Mouse (Mus musculus): ENCODE measurements at regions not wholly inside any gene's neighbourhood (a gene's known extent, or its start where the extent isn't known, plus 50 kb on each side); places are given as distances from the start of the nearest gene placed in this dataset.

- H3K27me3 ChIP-seq (ENCODE audit: control insufficient read depth in 1 of 2, insufficient read depth in 2 of 2, low read length in 2 of 2): no peaks in the 10 kb centered on the region; a peak in 1 of 4 replicates
- H3K36me3 ChIP-seq (ENCODE audit: control insufficient read depth in 1 of 2, insufficient read depth in 2 of 2, low read length in 2 of 2): no peaks in the 10 kb centered on the region
- TF ChIP-seq UBTF (IDR thresholded peaks at IDR 0.05; ENCODE audit: borderline replicate concordance, insufficient read depth, low read depth, low read length) (no peak), MAZ (IDR thresholded peaks at IDR 0.05; ENCODE audit: low read depth, low read length) (no peak), NRF1 (IDR thresholded peaks at IDR 0.05; ENCODE audit: insufficient read depth, low read depth, low read length, poor library complexity, severe bottlenecking) (no peak), CTCF (IDR thresholded peaks at IDR 0.05 in 2 of 3, conservative IDR thresholded peaks at IDR 0.05 in 1 of 3; ENCODE audit: control insufficient read depth in 1 of 3, insufficient read depth in 1 of 3, low read depth in 2 of 3, low read length in 3 of 3, poor library complexity in 1 of 3, severe bottlenecking in 1 of 3) (no peak), SMC3 (IDR thresholded peaks at IDR 0.05; ENCODE audit: low read depth, low read length) (no peak), ELF1 (IDR thresholded peaks at IDR 0.05; ENCODE audit: low read depth, low read length) (no peak)
- H3K4me3 ChIP-seq (ENCODE audit: control insufficient read depth in 1 of 2, insufficient read depth in 1 of 2, low read depth in 2 of 2, low read length in 2 of 2): no peak overlapping the region
- H3K9ac ChIP-seq (ENCODE audit: control insufficient read depth, low read depth, low read length, poor library complexity, severe bottlenecking): no peak overlapping the region
- H3K79me2 ChIP-seq (ENCODE audit: control insufficient read depth, insufficient read depth, low read length, poor library complexity): no peaks in the 10 kb centered on the region
- H3K27ac ChIP-seq (ENCODE audit: control insufficient read depth, low read depth, low read length): no peak overlapping the region
- no peaks in the 10 kb centered on the region for H3K9me3 ChIP-seq (replicated peaks; ENCODE audit: insufficient read depth, low read length)
- no peaks in the 10 kb centered on the region for H3K4me1 ChIP-seq (ENCODE audit: control insufficient read depth in 1 of 2, insufficient read depth in 2 of 2, low read length in 2 of 2)
- no peak for DNase-seq (ENCODE audit: low read depth, low spot score)
Measured at GRCm38 (mm10) chr7:121214181-121214580, 132.7 kb downstream of the Otoa start.

GRCm38 (mm10) chr7:121215032-121215431 lies 133.6 kb downstream of the Otoa start:
- Histone ChIP-seq H3K27me3 (ENCODE audit: control insufficient read depth in 1 of 2, insufficient read depth in 2 of 2, low read length in 2 of 2) (no peaks in the 10 kb centered on the region; a peak in 1 of 4 replicates), H3K79me2 (ENCODE audit: control insufficient read depth, insufficient read depth, low read length, poor library complexity) (no peaks in the 10 kb centered on the region), H3K9me3 (replicated peaks; ENCODE audit: insufficient read depth, low read length) (no peaks in the 10 kb centered on the region), H3K9ac (ENCODE audit: control insufficient read depth, low read depth, low read length, poor library complexity, severe bottlenecking) (no peak overlapping the region), H3K4me1 (ENCODE audit: control insufficient read depth in 1 of 2, insufficient read depth in 2 of 2, low read length in 2 of 2) (no peaks in the 10 kb centered on the region), H3K36me3 (ENCODE audit: control insufficient read depth in 1 of 2, insufficient read depth in 2 of 2, low read length in 2 of 2) (no peaks in the 10 kb centered on the region), H3K27ac (ENCODE audit: control insufficient read depth, low read depth, low read length) (no peak overlapping the region), H3K4me3 (ENCODE audit: control insufficient read depth in 1 of 2, insufficient read depth in 1 of 2, low read depth in 2 of 2, low read length in 2 of 2) (no peak overlapping the region)
- no peak for DNase-seq (ENCODE audit: low read depth, low spot score)
- TF ChIP-seq ZKSCAN1 (IDR thresholded peaks at IDR 0.05; ENCODE audit: low read depth, low read length): no peak
- TF ChIP-seq KAT2A (conservative IDR thresholded peaks at IDR 0.05; ENCODE audit: low read depth, low read length): no peak
- no peak for TF ChIP-seq TBP (IDR thresholded peaks at IDR 0.05; ENCODE audit: low read depth, low read length)
- no peak for TF ChIP-seq MYC (IDR thresholded peaks at IDR 0.05; ENCODE audit: low read depth, low read length)
- TF ChIP-seq POLR2AphosphoS2 (IDR thresholded peaks at IDR 0.05; ENCODE audit: low read length): no peak
- no peak for TF ChIP-seq JUND (IDR thresholded peaks at IDR 0.05; ENCODE audit: low read depth, low read length)
- no peak for TF ChIP-seq RCOR1 (IDR thresholded peaks at IDR 0.05; ENCODE audit: low read depth, low read length)
- TF ChIP-seq ZC3H11A (IDR thresholded peaks at IDR 0.05; ENCODE audit: low read depth, low read length): no peak

- Histone ChIP-seq H3K79me2 (ENCODE audit: control insufficient read depth, insufficient read depth, low read length, poor library complexity) (no peaks in the 10 kb centered on the region), H3K36me3 (ENCODE audit: control insufficient read depth in 1 of 2, insufficient read depth in 2 of 2, low read length in 2 of 2) (no peaks in the 10 kb centered on the region), H3K9me3 (replicated peaks; ENCODE audit: insufficient read depth, low read length) (no peaks in the 10 kb centered on the region), H3K9ac (ENCODE audit: control insufficient read depth, low read depth, low read length, poor library complexity, severe bottlenecking) (no peak overlapping the region), H3K4me3 (ENCODE audit: control insufficient read depth in 1 of 2, insufficient read depth in 1 of 2, low read depth in 2 of 2, low read length in 2 of 2) (no peak overlapping the region), H3K27ac (ENCODE audit: control insufficient read depth, low read depth, low read length) (no peak overlapping the region), H3K4me1 (ENCODE audit: control insufficient read depth in 1 of 2, insufficient read depth in 2 of 2, low read length in 2 of 2) (no peaks in the 10 kb centered on the region), H3K27me3 (ENCODE audit: control insufficient read depth in 1 of 2, insufficient read depth in 2 of 2, low read length in 2 of 2) (no peaks in the 10 kb centered on the region; a peak in 1 of 4 replicates)
- TF ChIP-seq RCOR1 (IDR thresholded peaks at IDR 0.05; ENCODE audit: low read depth, low read length): no peak
- TF ChIP-seq UBTF (IDR thresholded peaks at IDR 0.05; ENCODE audit: borderline replicate concordance, insufficient read depth, low read depth, low read length): no peak
- TF ChIP-seq MYC (IDR thresholded peaks at IDR 0.05; ENCODE audit: low read depth, low read length): no peak
- no peak for TF ChIP-seq TAL1 (IDR thresholded peaks at IDR 0.05; ENCODE audit: low read length)
- no peak for TF ChIP-seq POLR2AphosphoS5 (IDR thresholded peaks at IDR 0.05; ENCODE audit: borderline replicate concordance, low read depth, low read length)
- no peak for TF ChIP-seq ETS1 (IDR thresholded peaks at IDR 0.05; ENCODE audit: low read depth, low read length)
- no peak for TF ChIP-seq NELFE (IDR thresholded peaks at IDR 0.05; ENCODE audit: low read depth, low read length)
- no peak for TF ChIP-seq HCFC1 (IDR thresholded peaks at IDR 0.05; ENCODE audit: low read depth, low read length)
- no peak for TF ChIP-seq POLR2A (IDR thresholded peaks at IDR 0.05; ENCODE audit: control insufficient read depth in 1 of 2, insufficient read depth in 1 of 2, low read depth in 1 of 2, low read length in 2 of 2, poor library complexity in 1 of 2)
- no peak for TF ChIP-seq TBP (IDR thresholded peaks at IDR 0.05; ENCODE audit: low read depth, low read length)
- TF ChIP-seq CHD1 (IDR thresholded peaks at IDR 0.05; ENCODE audit: low read depth, low read length): no peak
- TF ChIP-seq GATA1 (IDR thresholded peaks at IDR 0.05; ENCODE audit: low read depth, low read length): no peak
- TF ChIP-seq CTCF (IDR thresholded peaks at IDR 0.05 in 2 of 3, conservative IDR thresholded peaks at IDR 0.05 in 1 of 3; ENCODE audit: control insufficient read depth in 1 of 3, insufficient read depth in 1 of 3, low read depth in 2 of 3, low read length in 3 of 3, poor library complexity in 1 of 3, severe bottlenecking in 1 of 3): no peak
- no peak for TF ChIP-seq JUND (IDR thresholded peaks at IDR 0.05; ENCODE audit: low read depth, low read length)
- TF ChIP-seq ZMIZ1 (IDR thresholded peaks at IDR 0.05; ENCODE audit: low read depth, low read length): no peak
- DNase-seq (ENCODE audit: low read depth, low spot score): no peak
Measured at GRCm38 (mm10) chr7:121215735-121216134, 134.3 kb downstream of the Otoa start.
